Mouse (Mus musculus) heart, embryonic 13.5 days (tissue): Measurements from ENCODE around the gene Asb4. TPM values are rescaled to one million over a fixed set of nuclear protein-coding genes. Genes with fewer than 3 reads are reported as not detected.

Experiments used
- ATAC-seq: fragments of 200-750 bp; cut with Nextera tagmentation; 2 replicates; pipeline ENCODE4 v1.8.0; 2017; ENCODE audit warnings: moderate TSS enrichment; ENCODE audit not compliant: insufficient number of reproducible peaks, low FRiP score, low TSS enrichment; ENCODE audit errors: extremely low read depth
- H3K27ac ChIP-seq: fragments of 300-500 bp; sonication (generic); replicated peaks from 2 replicates; pipeline ENCODE4 v1.5.1; 2015; ENCODE audit warnings: moderate library complexity, mild to moderate bottlenecking, inconsistent platforms
- H3K27me3 ChIP-seq: fragments of 300-500 bp; sonication (generic); replicated peaks from 2 replicates; pipeline ENCODE4 v1.6.1; 2015; ENCODE audit warnings: mild to moderate bottlenecking, inconsistent platforms
- H3K36me3 ChIP-seq: fragments of 300-500 bp; sonication (generic); 2 replicates; pipeline ENCODE4 v1.6.1; 2015; ENCODE audit warnings: mild to moderate bottlenecking, inconsistent platforms
- H3K4me1 ChIP-seq: fragments of 300-500 bp; sonication (generic); 2 replicates; pipeline ENCODE4 v1.6.1; 2015; ENCODE audit warnings: inconsistent platforms
- H3K4me2 ChIP-seq: fragments of 300-500 bp; sonication (generic); 2 replicates; pipeline ENCODE4 v1.6.1; 2015; ENCODE audit warnings: inconsistent platforms, mild to moderate bottlenecking, moderate library complexity
- H3K4me3 ChIP-seq: fragments of 300-500 bp; sonication (generic); 2 replicates; pipeline ENCODE4 v1.5.1; 2015; ENCODE audit warnings: moderate library complexity, mild to moderate bottlenecking, inconsistent platforms
- H3K9ac ChIP-seq: fragments of 300-500 bp; sonication (generic); 2 replicates; pipeline ENCODE4 v1.6.1; 2015; ENCODE audit warnings: inconsistent platforms, mild to moderate bottlenecking, moderate library complexity
- H3K9me3 ChIP-seq: fragments of 300-500 bp; sonication (generic); 2 replicates; pipeline ENCODE4 v1.6.1; 2016; ENCODE audit warnings: inconsistent platforms
- WGBS: fragments of 180-500 bp; shearing (Covaris S2); methylation state at CpG from one replicate; pipeline ENCODE4 v1.1.7; 2015; ENCODE audit warnings: mixed read lengths; 5-methylcytosine and 5-hydroxymethylcytosine counted together
- polyA plus RNA-seq: library from polyadenylated mRNA; unstranded; fragments of >200 nt; fragmentation: Nextera tagmentation; extraction: Ambion mirVana; gene quantifications from 2 replicates; pipeline ENCODE4 v1.2.1, GENCODE M21; 2015

Gene Asb4
- polyA plus RNA-seq, 1 experiment from 2014 or later = 31.4 TPM

DNA sequence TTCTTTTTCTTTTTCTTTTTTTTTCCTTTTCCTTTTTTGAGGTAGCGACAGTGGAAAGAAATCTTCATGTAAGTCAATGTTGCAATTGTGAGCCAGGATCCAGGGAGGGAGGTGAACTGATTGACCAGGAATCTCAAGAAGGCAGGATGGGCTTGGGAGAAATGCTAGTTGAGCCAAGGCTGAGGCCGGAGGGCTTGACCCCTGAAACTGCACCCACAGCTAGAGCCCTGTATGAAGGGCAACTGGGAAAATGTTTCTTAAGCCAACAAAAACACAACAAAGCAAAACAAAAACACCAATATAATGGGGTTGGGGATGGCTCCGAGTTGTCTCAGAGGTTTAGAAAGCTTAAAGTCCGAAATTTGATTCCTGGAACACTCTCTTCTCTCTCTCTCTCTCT, 65.2 kb downstream of the Asb4 start:
- WGBS = 51% methylated on average over 4 of the region's 4 CpGs
- no peak overlapping the region for H3K4me3 ChIP-seq
- no peak overlapping the region for H3K4me2 ChIP-seq

DNA sequence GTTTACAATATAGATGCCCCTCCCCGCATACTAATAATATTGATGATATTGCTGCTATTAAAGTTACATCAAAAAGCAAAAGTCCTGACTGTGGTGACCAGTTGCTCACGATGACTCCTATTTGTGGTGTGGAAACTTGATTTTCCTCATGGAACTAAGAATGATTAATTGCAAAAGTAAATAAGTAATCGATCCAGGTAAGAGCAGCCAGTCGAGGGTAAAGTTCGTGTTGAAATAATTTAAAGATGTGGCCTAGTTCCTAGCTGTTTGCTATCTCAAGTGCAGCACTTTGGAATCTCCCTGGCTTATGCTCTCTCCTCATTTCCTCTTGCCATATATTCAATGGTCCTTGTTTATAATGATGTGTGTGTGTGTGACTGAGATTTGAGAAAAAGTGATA, 66.7 kb downstream of the Asb4 start:
- H3K9me3 ChIP-seq = no peaks in the 10 kb centered on the region
- H3K27me3 ChIP-seq = no peaks in the 10 kb centered on the region
- H3K27ac ChIP-seq = no peak overlapping the region
- WGBS = 79% methylated on average over 5 of the region's 5 CpGs
- H3K36me3 ChIP-seq = no peaks in the 10 kb centered on the region
- peaks cover 11% of the 10 kb centered on the region; the same call in 1 of the 2 replicates for H3K4me1 ChIP-seq
- ATAC-seq = no peak
- H3K9ac ChIP-seq = no peak overlapping the region
- no peak overlapping the region for H3K4me3 ChIP-seq
- no peak overlapping the region for H3K4me2 ChIP-seq

More for the DNA sequence above, 65.2 kb downstream of the Asb4 start:
- Histone ChIP-seq H3K36me3 (no peaks in the 10 kb centered on the region), H3K27ac (no peak overlapping the region), H3K9ac (no peak overlapping the region), H3K4me1 (peaks cover 18% of the 10 kb centered on the region), H3K9me3 (no peaks in the 10 kb centered on the region), H3K27me3 (no peaks in the 10 kb centered on the region)
- ATAC-seq = no peak

DNA sequence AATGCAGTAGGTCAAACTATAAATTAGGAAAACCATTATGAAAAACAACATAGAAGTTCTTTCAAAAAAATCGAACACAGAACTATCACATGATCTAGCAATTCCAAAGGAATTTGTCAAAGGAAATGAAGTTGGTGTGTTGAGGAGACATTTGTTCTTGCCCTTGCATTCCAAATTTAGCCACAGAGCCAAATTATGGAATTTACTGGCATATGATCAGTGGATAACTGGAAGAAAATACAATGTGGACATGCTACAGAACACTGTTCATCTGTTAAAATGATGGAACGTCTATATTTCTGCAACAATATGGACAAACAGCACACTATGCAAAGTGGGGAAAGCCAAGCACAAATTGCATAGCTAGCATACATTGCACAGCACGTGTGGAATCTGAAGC, 72.7 kb downstream of the Asb4 start:
- Histone ChIP-seq H3K27me3 (no peaks in the 10 kb centered on the region), H3K4me2 (no peak overlapping the region), H3K4me1 (no peaks in the 10 kb centered on the region), H3K9me3 (no peaks in the 10 kb centered on the region), H3K9ac (no peak overlapping the region), H3K4me3 (no peak overlapping the region), H3K27ac (no peak overlapping the region), H3K36me3 (no peaks in the 10 kb centered on the region)
- no peak for ATAC-seq
- WGBS = 64% methylated on average over 3 of the region's 3 CpGs

DNA sequence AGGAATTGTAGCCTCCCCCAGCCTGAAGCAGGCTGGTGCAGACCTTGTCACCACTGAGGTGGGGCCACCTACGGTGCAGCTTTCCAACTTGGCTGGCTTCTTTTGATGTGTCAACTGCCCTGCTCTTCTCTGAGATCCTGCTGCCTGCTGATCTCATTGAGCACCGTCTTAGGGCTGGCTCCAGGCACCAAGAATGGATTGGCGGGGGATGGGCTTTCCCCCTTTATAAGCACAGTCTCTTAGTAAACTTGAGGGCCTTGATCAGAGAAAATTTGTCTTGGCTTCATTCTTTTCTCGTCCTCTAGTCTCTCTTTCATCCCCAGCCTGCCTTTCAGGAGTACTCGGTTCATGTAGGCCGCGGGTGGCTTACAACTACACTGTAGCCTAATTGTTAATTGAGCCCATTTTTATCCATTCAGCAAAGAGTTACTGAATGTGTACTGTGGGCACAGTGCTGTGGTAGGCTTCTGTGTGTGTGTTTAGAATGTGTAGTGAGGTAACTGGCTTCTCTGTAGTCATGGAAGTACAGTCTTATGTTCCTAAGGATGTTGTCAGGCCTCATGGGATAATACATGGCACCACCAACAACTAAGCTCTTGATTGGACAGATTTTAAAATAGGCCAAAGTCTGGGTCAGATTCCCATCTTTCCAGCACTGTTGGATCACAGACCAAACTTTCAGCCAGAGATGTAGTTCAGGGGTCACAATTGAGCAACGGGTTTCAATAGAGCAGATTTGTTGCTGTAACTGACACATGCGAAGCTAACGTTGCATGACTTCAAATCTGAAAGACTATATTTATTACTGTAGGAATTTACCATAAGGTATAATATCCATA, 87.5 kb downstream of the Asb4 start:
- Histone ChIP-seq H3K9ac (no peak overlapping the region), H3K27ac (no peak overlapping the region), H3K9me3 (no peaks in the 10 kb centered on the region), H3K4me1 (no peaks in the 10 kb centered on the region), H3K4me2 (no peak overlapping the region), H3K27me3 (no peaks in the 10 kb centered on the region), H3K36me3 (no peaks in the 10 kb centered on the region), H3K4me3 (no peak overlapping the region)
- no peak for ATAC-seq
- whole genome bisulfite sequencing = 78% methylated on average over 10 of the region's 10 CpGs

DNA sequence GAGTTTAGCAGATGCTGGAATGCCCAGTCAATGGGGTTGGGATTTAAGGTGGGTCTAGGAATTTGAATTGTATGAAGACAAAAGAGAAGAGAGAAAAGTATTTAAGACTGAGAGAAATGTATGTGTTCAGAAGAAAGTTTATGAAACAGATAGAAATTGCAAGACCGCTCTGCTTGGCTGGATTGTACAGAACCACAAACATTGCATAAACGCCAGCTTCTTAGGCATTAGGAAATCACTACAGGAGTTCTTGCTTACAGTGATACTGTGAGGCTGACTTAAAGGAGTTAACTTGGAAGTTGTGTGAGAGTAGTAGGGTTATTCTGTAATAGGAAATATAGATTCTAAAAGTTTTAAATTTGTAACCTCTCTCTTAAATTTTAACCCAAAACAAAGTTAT, 89.5 kb downstream of the Asb4 start:
- no peaks in the 10 kb centered on the region for H3K36me3 ChIP-seq
- H3K4me1 ChIP-seq = no peaks in the 10 kb centered on the region
- no peak overlapping the region for H3K9ac ChIP-seq
- no peaks in the 10 kb centered on the region for H3K27me3 ChIP-seq
- no peaks in the 10 kb centered on the region for H3K9me3 ChIP-seq
- H3K27ac ChIP-seq = no peak overlapping the region
- 91% methylated on average over 2 of the region's 2 CpGs for WGBS
- H3K4me3 ChIP-seq = no peak overlapping the region
- ATAC-seq = no peak
- H3K4me2 ChIP-seq = no peak overlapping the region

DNA sequence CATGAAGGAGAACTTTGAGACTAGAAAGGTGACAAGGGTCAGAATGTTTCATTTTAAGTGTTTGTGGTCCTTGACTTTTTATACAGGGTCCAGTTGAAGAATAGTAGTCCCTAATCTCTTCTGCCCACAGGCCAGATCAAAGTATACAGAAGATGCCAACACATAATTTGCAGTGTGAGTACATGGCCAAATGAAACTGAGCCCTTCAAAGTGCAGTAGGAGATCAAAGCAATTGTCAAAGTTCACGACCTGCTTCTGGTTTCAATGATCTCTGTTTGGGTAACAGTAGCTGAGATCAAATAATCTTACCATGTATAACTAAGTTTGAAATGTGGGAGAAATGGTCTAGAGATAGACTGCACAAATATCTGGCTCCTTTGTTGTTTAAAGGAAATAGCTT, 90.8 kb downstream of the Asb4 start:
- ATAC-seq = no peak
- Histone ChIP-seq H3K27me3 (no peaks in the 10 kb centered on the region), H3K9me3 (no peaks in the 10 kb centered on the region), H3K9ac (no peak overlapping the region), H3K4me1 (no peaks in the 10 kb centered on the region), H3K36me3 (no peaks in the 10 kb centered on the region), H3K27ac (no peak overlapping the region), H3K4me3 (no peak overlapping the region), H3K4me2 (no peak overlapping the region)
- WGBS = 51% methylated on average over 1 of the region's 1 CpGs

DNA sequence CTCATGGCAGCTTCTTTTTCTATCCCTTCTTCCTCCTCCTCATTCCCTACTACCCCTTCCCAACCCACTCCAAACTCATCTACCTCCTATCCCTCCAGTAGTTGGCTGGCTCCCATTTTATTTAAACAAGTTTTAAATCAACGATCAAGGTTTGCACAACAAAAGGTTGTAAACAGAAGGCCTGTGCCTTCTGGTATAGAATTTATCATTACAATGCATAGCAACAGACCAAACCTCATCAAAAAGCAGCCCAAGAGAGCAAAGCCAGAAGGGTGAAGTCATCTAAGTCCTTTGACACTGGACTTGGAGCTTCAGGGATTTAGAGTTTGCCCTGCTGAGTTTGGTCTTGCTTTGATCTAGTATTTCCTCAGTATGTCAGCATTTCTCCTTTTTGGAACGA, 97.9 kb downstream of the Asb4 start:
- Histone ChIP-seq H3K9ac (no peak overlapping the region), H3K27ac (no peak overlapping the region), H3K36me3 (peaks cover 36% of the 10 kb centered on the region), H3K4me3 (no peak overlapping the region), H3K4me1 (no peaks in the 10 kb centered on the region), H3K9me3 (no peaks in the 10 kb centered on the region), H3K27me3 (no peaks in the 10 kb centered on the region), H3K4me2 (no peak overlapping the region)
- WGBS = 90% methylated on average over 2 of the region's 2 CpGs
- no peak for ATAC-seq

DNA sequence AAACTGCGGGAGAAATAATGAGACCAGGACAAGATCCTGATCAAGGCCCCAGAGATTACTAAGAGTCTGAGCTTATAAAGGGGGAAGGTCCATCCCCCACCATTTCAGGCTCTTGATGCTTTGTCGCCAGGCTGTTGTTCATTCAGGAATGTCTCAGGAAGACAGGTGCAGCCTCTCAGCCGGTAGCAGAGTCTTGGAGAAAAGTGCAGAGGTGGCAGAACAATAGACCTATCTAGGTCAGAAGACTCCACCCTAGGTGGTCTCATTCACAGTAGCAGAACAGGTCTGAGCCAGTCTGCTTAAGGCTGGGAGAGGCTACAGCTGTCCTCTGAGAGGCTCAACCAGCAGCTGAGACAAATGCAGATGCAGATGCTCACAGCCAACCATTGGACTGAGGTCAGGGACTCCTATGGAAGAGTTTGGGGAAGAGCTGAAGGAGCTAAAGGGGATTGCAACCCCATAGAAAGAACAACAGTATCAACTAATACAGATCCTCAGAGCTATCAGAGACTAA, 99.1 kb downstream of the Asb4 start:
- no peak overlapping the region for H3K4me2 ChIP-seq
- 73% methylated on average over 3 of the region's 3 CpGs for whole genome bisulfite sequencing
- H3K9ac ChIP-seq = no peak overlapping the region
- peaks cover 48% of the 10 kb centered on the region for H3K36me3 ChIP-seq
- no peak overlapping the region for H3K4me3 ChIP-seq
- ATAC-seq = no peak
- H3K9me3 ChIP-seq = no peaks in the 10 kb centered on the region
- H3K27ac ChIP-seq = no peak overlapping the region
- H3K27me3 ChIP-seq = no peaks in the 10 kb centered on the region
- H3K4me1 ChIP-seq = no peaks in the 10 kb centered on the region

Other genes with a start within 250 kb of the Asb4 start
- gene Pon1, start 189.4 kb upstream of the Asb4 start, polyA plus RNA-seq = 0.31 TPM in 1 of 2 replicates, not detected in the other
- 36.5 and 41.3 TPM in 2 replicates for gene Pon3, start 127.1 kb upstream of the Asb4 start, polyA plus RNA-seq
- 37.2 and 41.4 TPM in 2 replicates for gene Pon2, start 84.9 kb upstream of the Asb4 start, polyA plus RNA-seq
- gene Pdk4, start 112.9 kb downstream of the Asb4 start, polyA plus RNA-seq = 20.4 and 22.4 TPM in 2 replicates